Mouse (Mus musculus): ENCODE data around the gene Tm7sf3. TPM values are rescaled to one million over a fixed set of nuclear protein-coding genes. Genes with fewer than 3 reads are reported as not detected.

Gene Tm7sf3
- polyA plus RNA-seq, 1 experiment from 2014 or later = 33.2 TPM

GRCm38 (mm10) chr6:146629781-146630756 is 12.6 kb downstream of the Tm7sf3 start:
- H3K4me3 ChIP-seq (ENCODE audit: low read length) = no peak overlapping the region
- peaks cover 7% of the 10 kb centered on the region for H3K4me1 ChIP-seq (ENCODE audit: control insufficient read depth, insufficient read depth, low read length)
- H3K27me3 ChIP-seq (replicated peaks; ENCODE audit: control insufficient read depth, insufficient read depth, low read length) = no peaks in the 10 kb centered on the region
- no peaks in the 10 kb centered on the region for H3K9me3 ChIP-seq (ENCODE audit: control insufficient read depth, low read length)
- ATAC-seq = no peak
- 72% methylated on average over 9 of the region's 9 CpGs for WGBS
- no peak overlapping the region for H3K9ac ChIP-seq (ENCODE audit: low read depth, low read length)
- no peak overlapping the region for H3K27ac ChIP-seq (ENCODE audit: low read length)
- no peak overlapping the region for H3K4me2 ChIP-seq (ENCODE audit: low read depth, low read length)
- no peaks in the 10 kb centered on the region for H3K36me3 ChIP-seq (ENCODE audit: control insufficient read depth, insufficient read depth, low read length)

- no peaks in the 10 kb centered on the region for H3K9me3 ChIP-seq (ENCODE audit: control insufficient read depth, low read length)
- H3K36me3 ChIP-seq (ENCODE audit: control insufficient read depth, insufficient read depth, low read length) = no peaks in the 10 kb centered on the region
- H3K4me2 ChIP-seq (ENCODE audit: low read depth, low read length) = no peak overlapping the region
- no peak overlapping the region for H3K27ac ChIP-seq (ENCODE audit: low read length)
- H3K9ac ChIP-seq (ENCODE audit: low read depth, low read length) = no peak overlapping the region
- ATAC-seq = no peak
- no peaks in the 10 kb centered on the region for H3K27me3 ChIP-seq (replicated peaks; ENCODE audit: control insufficient read depth, insufficient read depth, low read length)
- H3K4me3 ChIP-seq (ENCODE audit: low read length) = no peak overlapping the region
- H3K4me1 ChIP-seq (ENCODE audit: control insufficient read depth, insufficient read depth, low read length) = peaks cover 2% of the 10 kb centered on the region
- WGBS = 84% methylated on average over 2 of the region's 3 CpGs
Measured at GRCm38 (mm10) chr6:146628123-146628522, 14.5 kb downstream of the Tm7sf3 start.

GRCm38 (mm10) chr6:146616670-146617069 is 26.0 kb downstream of the Tm7sf3 start:
- WGBS = 81% methylated on average over 2 of the region's 2 CpGs
- peak; percentile 60 for ATAC-seq
- Histone ChIP-seq H3K9me3 (ENCODE audit: control insufficient read depth, low read length) (no peaks in the 10 kb centered on the region), H3K9ac (ENCODE audit: low read depth, low read length) (no peak overlapping the region), H3K4me1 (ENCODE audit: control insufficient read depth, insufficient read depth, low read length) (no peaks in the 10 kb centered on the region), H3K4me3 (ENCODE audit: low read length) (no peak overlapping the region), H3K27me3 (replicated peaks; ENCODE audit: control insufficient read depth, insufficient read depth, low read length) (no peaks in the 10 kb centered on the region), H3K36me3 (ENCODE audit: control insufficient read depth, insufficient read depth, low read length) (peaks cover 19% of the 10 kb centered on the region), H3K4me2 (ENCODE audit: low read depth, low read length) (no peak overlapping the region), H3K27ac (ENCODE audit: low read length) (no peak overlapping the region)

- no peak for ATAC-seq
- peaks cover 19% of the 10 kb centered on the region for H3K36me3 ChIP-seq (ENCODE audit: control insufficient read depth, insufficient read depth, low read length)
Measured at GRCm38 (mm10) chr6:146615891-146616290, 26.7 kb downstream of the Tm7sf3 start.

GRCm38 (mm10) chr6:146614541-146614940 is 28.1 kb downstream of the Tm7sf3 start:
- no peak overlapping the region for H3K4me2 ChIP-seq (ENCODE audit: low read depth, low read length)
- H3K4me3 ChIP-seq (ENCODE audit: low read length) = no peak overlapping the region
- no peaks in the 10 kb centered on the region for H3K9me3 ChIP-seq (ENCODE audit: control insufficient read depth, low read length)
- no peak for ATAC-seq
- no peak overlapping the region for H3K27ac ChIP-seq (ENCODE audit: low read length)
- no peaks in the 10 kb centered on the region for H3K4me1 ChIP-seq (ENCODE audit: control insufficient read depth, insufficient read depth, low read length)
- H3K9ac ChIP-seq (ENCODE audit: low read depth, low read length) = no peak overlapping the region
- H3K36me3 ChIP-seq (ENCODE audit: control insufficient read depth, insufficient read depth, low read length) = peaks cover 19% of the 10 kb centered on the region
- WGBS = 85% methylated on average over 5 of the region's 5 CpGs
- H3K27me3 ChIP-seq (replicated peaks; ENCODE audit: control insufficient read depth, insufficient read depth, low read length) = no peaks in the 10 kb centered on the region

More at GRCm38 (mm10) chr6:146615891-146616290, 26.7 kb downstream of the Tm7sf3 start:
- Histone ChIP-seq H3K4me3 (ENCODE audit: low read length) (no peak overlapping the region), H3K27ac (ENCODE audit: low read length) (no peak overlapping the region), H3K4me1 (ENCODE audit: control insufficient read depth, insufficient read depth, low read length) (no peaks in the 10 kb centered on the region), H3K9me3 (ENCODE audit: control insufficient read depth, low read length) (no peaks in the 10 kb centered on the region), H3K27me3 (replicated peaks; ENCODE audit: control insufficient read depth, insufficient read depth, low read length) (no peaks in the 10 kb centered on the region), H3K9ac (ENCODE audit: low read depth, low read length) (no peak overlapping the region), H3K4me2 (ENCODE audit: low read depth, low read length) (no peak overlapping the region)
- WGBS = 94% methylated on average over 8 of the region's 8 CpGs

GRCm38 (mm10) chr6:146613907-146614306 is 28.7 kb downstream of the Tm7sf3 start:
- no peak for ATAC-seq
- Histone ChIP-seq H3K4me3 (ENCODE audit: low read length) (no peak overlapping the region), H3K4me1 (ENCODE audit: control insufficient read depth, insufficient read depth, low read length) (no peaks in the 10 kb centered on the region), H3K27ac (ENCODE audit: low read length) (no peak overlapping the region), H3K9me3 (ENCODE audit: control insufficient read depth, low read length) (no peaks in the 10 kb centered on the region), H3K4me2 (ENCODE audit: low read depth, low read length) (no peak overlapping the region), H3K9ac (ENCODE audit: low read depth, low read length) (no peak overlapping the region), H3K36me3 (ENCODE audit: control insufficient read depth, insufficient read depth, low read length) (peaks cover 24% of the 10 kb centered on the region), H3K27me3 (replicated peaks; ENCODE audit: control insufficient read depth, insufficient read depth, low read length) (no peaks in the 10 kb centered on the region)
- WGBS = 86% methylated on average over 5 of the region's 5 CpGs

- no peaks in the 10 kb centered on the region for H3K9me3 ChIP-seq (ENCODE audit: control insufficient read depth, low read length)
- H3K4me2 ChIP-seq (ENCODE audit: low read depth, low read length) = no peak overlapping the region
- H3K27ac ChIP-seq (ENCODE audit: low read length) = no peak overlapping the region
- peaks cover 18% of the 10 kb centered on the region; the same call in 1 of the 2 replicates for H3K36me3 ChIP-seq (ENCODE audit: control insufficient read depth, insufficient read depth, low read length)
- no peak overlapping the region for H3K9ac ChIP-seq (ENCODE audit: low read depth, low read length)
- no peak for ATAC-seq
- H3K27me3 ChIP-seq (replicated peaks; ENCODE audit: control insufficient read depth, insufficient read depth, low read length) = no peaks in the 10 kb centered on the region
- H3K4me1 ChIP-seq (ENCODE audit: control insufficient read depth, insufficient read depth, low read length) = no peaks in the 10 kb centered on the region
- 89% methylated on average over 5 of the region's 5 CpGs for WGBS
- H3K4me3 ChIP-seq (ENCODE audit: low read length) = no peak overlapping the region
Measured at GRCm38 (mm10) chr6:146612736-146613135, 29.9 kb downstream of the Tm7sf3 start.

GRCm38 (mm10) chr6:146611897-146612296 is 30.7 kb downstream of the Tm7sf3 start:
- no peak overlapping the region for H3K27ac ChIP-seq (ENCODE audit: low read length)
- H3K4me2 ChIP-seq (ENCODE audit: low read depth, low read length) = no peak overlapping the region
- H3K36me3 ChIP-seq (ENCODE audit: control insufficient read depth, insufficient read depth, low read length) = peaks cover 18% of the 10 kb centered on the region; the same call in 1 of the 2 replicates
- no peaks in the 10 kb centered on the region for H3K4me1 ChIP-seq (ENCODE audit: control insufficient read depth, insufficient read depth, low read length)
- H3K4me3 ChIP-seq (ENCODE audit: low read length) = no peak overlapping the region
- H3K9ac ChIP-seq (ENCODE audit: low read depth, low read length) = no peak overlapping the region
- ATAC-seq = 0 out of 2 replicates have a peak, but pooled peaks have one; percentile 54
- no peaks in the 10 kb centered on the region for H3K27me3 ChIP-seq (replicated peaks; ENCODE audit: control insufficient read depth, insufficient read depth, low read length)
- 82% methylated on average over 7 of the region's 7 CpGs for WGBS
- H3K9me3 ChIP-seq (ENCODE audit: control insufficient read depth, low read length) = no peaks in the 10 kb centered on the region

- WGBS = 92% methylated on average over 6 of the region's 6 CpGs
- Histone ChIP-seq H3K9me3 (ENCODE audit: control insufficient read depth, low read length) (no peaks in the 10 kb centered on the region), H3K36me3 (ENCODE audit: control insufficient read depth, insufficient read depth, low read length) (peaks cover 16% of the 10 kb centered on the region; the same call in 1 of the 2 replicates), H3K27me3 (replicated peaks; ENCODE audit: control insufficient read depth, insufficient read depth, low read length) (no peaks in the 10 kb centered on the region), H3K4me3 (ENCODE audit: low read length) (no peak overlapping the region), H3K4me2 (ENCODE audit: low read depth, low read length) (no peak overlapping the region), H3K4me1 (ENCODE audit: control insufficient read depth, insufficient read depth, low read length) (no peaks in the 10 kb centered on the region), H3K9ac (ENCODE audit: low read depth, low read length) (no peak overlapping the region), H3K27ac (ENCODE audit: low read length) (no peak overlapping the region)
- ATAC-seq = peak; percentile 83
Measured at GRCm38 (mm10) chr6:146611385-146611784, 31.2 kb downstream of the Tm7sf3 start.

Measured in intestine, embryonic 16.5 days (tissue).